Mouse (Mus musculus) mouse embryonic stem cell (cell line): Measurements from ENCODE around the gene Prox2.

Experiments used
- in situ Hi-C, 2 experiments: fragments of 300-500 bp; cut with MboI; formaldehyde crosslinking; loops; 1 replicate in 1 of 2; 3 replicates in 1 of 2; pipeline ENCODE4 v1.14.3; 2019 to 2020; ENCODE audit warnings: low sequenced_read_pairs in 2 of 2, low pct_unique_long_range_greater_than_20kb in 1 of 2, mixed read lengths in 1 of 2; ENCODE audit not compliant: unreplicated experiment in 1 of 2

Prox2 gene

DNA sequence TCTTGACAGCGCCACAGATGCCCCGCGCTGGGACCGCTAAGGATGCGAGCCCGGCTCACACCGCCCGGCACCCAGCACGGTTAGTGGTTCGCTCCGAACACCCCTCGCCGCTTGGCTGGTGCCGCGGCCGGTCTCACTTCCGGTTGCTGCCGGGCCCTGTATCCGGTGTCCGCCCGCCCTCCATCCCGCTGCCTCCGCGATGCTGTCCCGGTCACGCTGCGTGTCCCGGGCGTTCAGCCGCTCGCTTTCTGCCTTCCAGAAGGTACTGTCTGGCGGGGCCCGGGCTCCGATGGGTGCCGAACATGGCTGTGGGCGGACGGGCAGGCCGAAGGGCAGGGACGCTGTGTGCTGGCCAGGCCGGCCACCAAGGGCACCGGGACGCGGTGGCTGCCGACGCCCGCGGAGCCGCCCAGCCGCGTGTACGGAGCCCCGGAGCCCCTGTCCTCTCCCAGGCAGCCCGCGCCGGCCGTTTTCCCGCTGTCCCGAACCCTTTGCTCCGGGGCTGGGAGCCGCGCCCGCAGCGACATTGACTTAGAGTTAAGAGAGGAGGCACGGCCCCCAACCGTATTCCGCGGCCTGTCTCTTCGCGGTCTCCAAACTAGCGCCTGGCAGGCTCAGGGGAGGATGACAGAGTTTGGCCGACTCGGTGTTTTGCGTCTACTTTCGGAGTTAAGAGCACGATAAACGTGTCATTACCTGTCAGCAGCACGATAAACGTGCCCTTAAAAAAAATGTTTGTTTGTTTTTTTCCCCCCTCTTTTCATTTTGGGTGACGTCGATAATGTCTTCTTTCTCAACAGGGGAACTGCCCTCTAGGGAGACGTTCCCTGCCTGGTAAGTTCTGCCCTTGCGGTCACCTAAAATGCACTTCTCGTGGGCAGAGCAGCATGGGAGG lies at the start of gene Prox2, which contains the start of gene Dlst:
TSS of gene Prox2 (minus strand) at position 62 of the 895 bp plus-strand sequence.
TSS of gene Dlst (plus strand) at position 136 of the 895 bp plus-strand sequence.
- in situ Hi-C loops: no loop called here

DNA sequence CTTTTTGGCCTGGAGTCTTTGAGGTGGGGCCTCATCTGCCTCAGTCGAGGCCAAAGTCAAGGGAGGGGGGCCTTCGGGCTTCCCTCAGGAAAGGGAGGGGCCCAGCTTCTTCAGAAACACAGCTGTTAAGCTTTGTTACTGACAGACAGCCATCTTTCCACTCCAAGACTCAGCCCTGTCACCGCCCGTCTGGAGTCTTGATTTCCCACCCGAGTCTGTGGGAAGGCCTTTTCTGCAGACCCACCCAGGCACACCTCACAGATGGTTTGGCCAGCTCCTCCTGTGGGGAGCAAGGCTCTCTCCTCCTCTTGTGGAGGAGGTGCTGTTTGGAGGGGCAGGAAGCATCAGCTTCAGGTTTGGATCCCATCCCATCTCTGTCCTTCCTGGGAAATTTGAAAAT lies 49.0 kb upstream of the Prox2 start:
- in situ Hi-C loops: no loop called here

DNA sequence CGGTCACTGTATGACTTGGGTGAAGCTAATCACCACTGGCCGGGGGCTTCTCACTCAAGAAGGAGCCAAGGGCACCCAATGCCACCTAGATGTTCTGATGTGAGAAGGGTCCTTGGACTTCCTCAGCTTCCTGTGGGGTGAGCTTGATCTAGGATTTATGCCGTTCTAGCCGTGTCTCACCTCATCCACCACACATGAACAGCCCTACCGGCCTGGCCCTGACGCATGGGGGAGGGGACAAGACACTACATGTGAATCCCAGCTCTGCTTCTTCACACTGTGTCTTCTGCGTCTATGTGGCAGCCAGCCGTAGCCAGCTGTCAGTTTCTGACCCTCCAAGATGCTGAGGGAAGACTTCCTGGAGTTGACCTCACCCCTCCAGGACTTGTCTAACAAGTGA lies 48.2 kb upstream of the Prox2 start:
- in situ Hi-C loops: no loop called here

DNA sequence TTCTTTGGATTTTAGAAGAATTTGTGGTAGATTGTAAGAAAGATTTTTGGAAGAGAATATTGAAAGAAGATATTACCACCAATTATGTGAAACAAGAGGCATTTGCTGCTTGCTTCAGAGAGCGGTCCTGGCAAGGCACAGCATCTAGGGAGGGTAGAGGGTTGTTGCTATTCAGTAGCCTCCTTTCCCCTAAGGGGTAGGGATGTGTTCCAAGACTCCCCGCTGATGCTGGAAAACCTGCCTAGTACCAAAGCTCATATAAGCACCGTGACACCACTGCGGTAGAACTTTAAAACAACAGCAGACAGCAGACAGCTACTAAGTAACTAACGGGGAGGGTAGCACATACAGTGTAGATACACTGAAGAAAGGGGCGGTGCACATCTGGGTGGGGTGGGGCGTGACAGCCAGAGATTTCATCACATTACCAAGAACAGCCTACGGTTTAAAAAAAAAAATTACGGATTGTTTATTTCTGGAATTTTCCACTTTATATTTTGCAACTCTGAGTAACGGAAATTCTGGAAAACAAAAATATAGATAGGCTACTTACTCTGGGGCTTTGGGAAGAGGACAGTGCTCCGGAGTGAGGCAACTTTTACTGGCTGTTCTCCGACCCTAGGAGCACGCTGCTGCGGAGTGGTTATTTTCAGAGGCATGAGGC lies 47.4 kb upstream of the Prox2 start:
- in situ Hi-C loops: no loop called here

DNA sequence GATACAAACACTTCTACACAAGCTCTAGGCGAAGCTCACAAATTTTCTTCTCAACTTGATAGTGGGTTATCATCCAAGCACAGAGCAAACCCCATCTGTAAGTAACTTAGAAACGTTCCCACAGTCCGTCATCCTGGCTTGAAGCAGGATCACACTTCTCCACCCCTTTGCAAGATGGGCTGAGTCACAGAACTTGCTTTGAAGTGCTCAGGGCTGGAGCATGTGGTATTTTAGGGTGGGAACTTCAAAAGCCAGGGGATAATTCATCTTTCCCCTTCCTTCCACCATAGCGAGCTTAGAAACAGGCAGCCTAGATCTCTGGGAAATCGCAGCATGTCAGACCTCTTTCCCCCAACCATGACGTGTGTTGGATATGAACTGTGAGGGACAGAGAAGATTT lies 45.8 kb upstream of the Prox2 start:
- in situ Hi-C loops: no loop called here

DNA sequence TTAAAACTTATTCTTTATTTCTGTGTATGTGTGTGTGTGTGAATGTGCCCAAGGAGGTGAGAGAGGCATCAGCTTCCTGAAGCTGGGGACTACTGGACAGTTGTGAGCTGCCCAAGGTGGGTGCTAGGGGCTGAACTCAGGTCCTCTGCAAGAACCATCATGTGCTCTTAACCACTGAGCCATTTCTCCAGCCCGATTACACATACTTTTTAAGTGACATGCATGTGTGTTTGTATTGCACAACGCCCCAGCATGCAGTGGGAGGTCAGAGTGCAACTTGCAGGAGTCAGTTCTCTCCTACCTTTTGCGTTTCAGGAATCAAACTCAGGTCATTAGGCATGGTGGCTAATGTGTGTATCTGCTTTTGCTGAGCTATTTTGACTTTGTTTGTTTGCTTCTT lies 42.5 kb upstream of the Prox2 start:
- in situ Hi-C loops: no loop called here

DNA sequence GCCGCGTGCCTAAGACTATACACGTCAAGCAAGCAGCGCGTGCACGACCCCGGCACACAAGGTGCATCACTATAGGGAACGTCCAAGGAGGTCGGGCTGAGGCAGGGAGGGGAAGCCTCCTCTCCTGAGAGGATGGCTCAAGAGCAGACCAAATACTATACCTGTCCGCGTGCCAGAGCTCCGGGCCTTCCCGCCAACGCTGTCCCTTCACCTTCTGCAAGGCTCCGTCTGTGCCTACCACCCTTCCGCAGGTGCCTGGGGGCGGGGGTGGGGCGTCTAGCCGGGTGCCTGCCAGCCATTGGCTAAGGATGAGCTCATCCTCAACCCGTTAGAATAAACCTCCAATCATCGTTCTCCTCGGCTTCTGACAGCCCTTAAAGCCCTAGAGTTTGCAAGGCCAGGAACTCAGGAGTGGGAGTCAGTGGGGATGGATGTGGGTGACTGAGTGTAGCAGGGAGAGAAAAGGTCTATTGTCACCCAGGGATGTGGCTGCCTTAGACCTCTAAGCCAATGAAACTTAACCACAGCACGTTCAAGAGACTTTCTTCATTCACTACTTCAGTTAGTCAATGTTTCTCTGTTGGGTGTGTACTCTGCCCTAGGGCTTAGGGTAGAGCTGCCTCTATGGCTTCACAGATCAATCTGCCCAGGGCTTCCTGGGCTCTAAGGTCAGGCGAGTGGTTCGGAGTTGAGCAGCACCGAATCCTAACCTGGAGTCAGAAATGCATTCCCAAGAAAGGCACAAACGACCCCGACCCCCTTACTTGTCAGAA lies 40.6 kb upstream of the Prox2 start, which contains the start of gene Rps6kl1:
TSS of gene Rps6kl1 (minus strand) at position 263 of the 773 bp plus-strand sequence.
- in situ Hi-C loops: no loop called here

DNA sequence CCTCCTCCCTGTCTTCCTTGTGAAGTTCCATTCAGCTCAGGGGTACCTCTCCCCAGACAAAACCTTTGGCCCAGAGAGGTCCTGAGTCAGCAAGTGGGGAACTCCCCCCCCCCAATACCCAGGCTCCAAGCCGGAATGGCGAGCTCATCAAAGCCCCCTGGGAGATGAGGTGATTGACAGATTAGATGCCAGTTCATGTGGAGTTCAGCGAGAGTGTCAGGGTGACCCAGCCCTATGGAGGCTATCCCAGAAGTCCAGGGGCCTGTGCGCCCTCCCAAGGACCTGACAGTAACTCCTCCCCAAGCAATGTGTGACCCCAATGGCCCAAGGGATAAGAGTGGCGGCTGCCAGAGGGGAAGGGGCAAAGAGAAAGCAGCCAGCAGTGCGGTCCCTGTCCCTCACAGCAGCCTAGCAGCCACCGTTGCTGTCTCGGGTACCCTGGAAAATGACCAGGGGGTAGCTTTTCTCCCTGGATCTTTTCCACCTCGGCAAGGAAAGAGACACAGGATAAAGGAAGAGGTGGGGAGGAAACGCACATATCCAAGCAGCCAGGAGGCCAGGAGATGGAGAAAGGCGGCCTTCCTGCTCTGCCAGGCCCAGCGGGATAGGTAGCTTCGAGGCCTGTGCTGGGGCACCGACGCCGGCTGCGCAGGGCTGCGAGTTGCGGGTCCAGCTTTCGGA lies 39.9 kb upstream of the Prox2 start:
- in situ Hi-C loops: no loop called here

DNA sequence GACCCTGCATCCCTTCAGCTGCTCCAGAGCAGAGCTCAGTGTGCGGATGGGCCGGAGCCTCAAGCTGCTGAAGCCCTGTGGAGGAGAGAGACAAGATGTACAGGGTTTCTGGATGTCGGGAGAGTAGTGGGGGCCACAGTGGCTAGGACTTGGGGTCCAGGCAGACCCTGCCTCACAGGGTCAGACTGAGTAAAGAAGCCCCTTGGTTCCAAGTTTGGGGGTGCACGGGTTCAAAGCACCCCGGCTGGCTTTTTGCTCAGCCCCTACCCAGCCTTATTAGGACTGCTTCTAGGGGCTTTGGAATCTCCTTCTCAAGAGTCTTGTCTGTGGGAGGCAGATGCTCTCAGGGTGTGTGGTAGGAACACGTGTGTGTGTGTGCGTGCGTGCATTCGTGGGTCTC lies 36.3 kb upstream of the Prox2 start:
- in situ Hi-C loops: loop anchor here (10.0 kb wide), 2 partner anchors 138 to 148 kb away; partner anchors contain the start of genes Acyp1 (in 1 of the 2) and Zc2hc1c (in 1 of the 2)

DNA sequence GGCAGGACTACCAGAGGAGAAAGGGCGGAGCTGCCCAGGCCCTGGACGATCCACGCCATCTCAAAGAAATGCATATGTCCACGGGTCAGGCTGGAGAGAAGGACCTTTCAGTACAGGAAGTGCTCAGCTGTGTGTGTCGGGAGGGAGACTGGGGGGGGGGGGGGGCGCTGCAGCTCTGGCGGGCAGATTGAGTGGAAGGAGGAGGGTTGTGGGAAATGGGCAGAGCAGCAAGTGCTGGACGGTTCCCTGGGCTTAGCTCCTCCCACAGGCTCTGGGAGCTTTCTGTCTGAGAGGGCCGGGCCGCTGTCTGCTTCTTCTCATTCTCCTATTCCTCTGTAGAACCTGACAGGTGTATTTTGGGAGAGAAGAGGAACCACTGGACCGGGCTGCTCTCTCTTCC lies 35.8 kb upstream of the Prox2 start:
- in situ Hi-C loops: loop anchor here (10.0 kb wide), 2 partner anchors 138 to 148 kb away; partner anchors contain the start of genes Acyp1 (in 1 of the 2) and Zc2hc1c (in 1 of the 2)

DNA sequence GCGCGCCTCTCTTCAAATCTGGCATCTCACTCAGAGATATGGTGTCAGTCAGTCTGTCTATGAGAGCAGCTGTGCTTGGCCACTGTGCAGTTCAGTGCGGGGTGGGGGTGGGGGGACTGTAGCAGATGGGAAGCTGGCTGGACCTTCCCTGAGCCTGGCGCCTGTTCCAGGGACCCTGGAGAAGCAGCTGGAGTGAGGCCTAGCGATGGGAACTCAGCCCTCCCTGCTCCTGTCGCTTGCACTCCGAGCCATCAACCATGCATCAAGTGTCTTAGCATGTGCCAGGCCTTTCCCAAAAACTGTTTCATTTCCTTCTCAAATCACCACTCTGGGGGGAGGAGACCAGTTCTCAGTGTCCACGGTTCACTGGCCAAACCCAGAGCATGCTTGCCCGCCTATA lies 35.1 kb upstream of the Prox2 start:
- in situ Hi-C loops: loop anchor here (10.0 kb wide), 2 partner anchors 139 to 149 kb away; partner anchors contain the start of genes Acyp1 (in 1 of the 2) and Zc2hc1c (in 1 of the 2)

DNA sequence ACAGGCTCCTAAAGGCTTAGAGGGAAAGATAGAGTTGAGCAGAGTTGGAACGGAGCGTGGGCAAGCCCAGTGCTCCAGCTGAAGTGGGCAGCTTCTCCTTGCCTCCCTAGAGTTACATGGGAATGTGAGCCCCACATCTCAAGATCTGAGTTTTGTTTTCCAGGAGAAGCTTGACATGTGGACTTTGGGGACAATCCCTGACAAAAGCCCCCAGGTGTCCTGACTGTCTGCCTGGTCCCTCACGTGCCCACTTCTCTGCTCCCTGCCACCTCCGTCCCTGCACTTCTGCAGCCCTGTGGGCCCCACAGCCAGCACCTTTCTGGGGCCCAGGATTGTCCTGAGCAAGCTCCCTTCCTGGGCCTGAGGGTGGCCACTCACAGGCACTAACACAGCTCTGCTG lies 34.3 kb upstream of the Prox2 start:
- in situ Hi-C loops: loop anchor here (10.0 kb wide), 2 partner anchors 140 to 150 kb away; partner anchors contain the start of genes Acyp1 (in 1 of the 2) and Zc2hc1c (in 1 of the 2)

DNA sequence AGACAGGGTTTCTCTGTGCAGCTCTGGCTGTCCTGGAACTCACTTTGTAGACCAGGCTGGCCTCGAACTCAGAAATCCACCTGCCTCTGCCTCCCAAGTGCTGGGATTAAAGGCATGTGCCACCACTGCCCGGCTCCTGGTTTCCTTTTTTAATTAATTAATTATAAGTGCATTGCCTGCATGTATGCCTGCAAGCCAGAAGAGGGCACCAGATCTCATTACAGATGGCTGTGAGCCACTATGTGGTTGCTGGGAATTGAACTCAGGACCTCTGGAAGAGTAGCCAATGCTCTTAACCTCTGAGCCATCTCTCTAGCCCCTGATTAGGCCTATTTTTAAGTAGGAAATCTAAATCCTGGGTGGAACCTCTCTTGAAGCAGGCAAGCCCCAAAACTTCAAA lies 33.7 kb upstream of the Prox2 start:
- in situ Hi-C loops: loop anchor here (10.0 kb wide), 2 partner anchors 141 to 151 kb away; partner anchors contain the start of genes Acyp1 (in 1 of the 2) and Zc2hc1c (in 1 of the 2)

DNA sequence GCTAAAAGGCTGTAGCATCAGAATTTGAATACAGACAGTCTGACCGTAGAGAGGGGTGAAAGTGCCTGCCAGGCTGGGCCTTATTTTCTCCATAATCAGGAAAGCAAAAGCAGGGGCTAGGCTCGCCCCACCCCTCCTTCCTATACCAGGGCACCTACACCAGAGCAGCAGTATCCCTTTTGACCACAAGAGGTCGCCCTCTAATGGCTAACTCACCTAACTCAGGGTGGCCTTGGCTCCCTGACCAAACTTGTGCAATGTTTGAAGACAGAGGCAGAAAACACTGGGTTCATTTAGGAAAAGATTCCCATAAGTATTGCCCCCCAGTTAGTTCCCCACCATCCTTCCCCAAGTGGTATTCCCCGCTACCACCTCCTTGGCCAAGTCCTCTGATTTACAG lies 32.2 kb upstream of the Prox2 start:
- in situ Hi-C loops: loop anchor here (10.0 kb wide), 2 partner anchors 142 to 152 kb away; partner anchors contain the start of genes Acyp1 (in 1 of the 2) and Zc2hc1c (in 1 of the 2)

DNA sequence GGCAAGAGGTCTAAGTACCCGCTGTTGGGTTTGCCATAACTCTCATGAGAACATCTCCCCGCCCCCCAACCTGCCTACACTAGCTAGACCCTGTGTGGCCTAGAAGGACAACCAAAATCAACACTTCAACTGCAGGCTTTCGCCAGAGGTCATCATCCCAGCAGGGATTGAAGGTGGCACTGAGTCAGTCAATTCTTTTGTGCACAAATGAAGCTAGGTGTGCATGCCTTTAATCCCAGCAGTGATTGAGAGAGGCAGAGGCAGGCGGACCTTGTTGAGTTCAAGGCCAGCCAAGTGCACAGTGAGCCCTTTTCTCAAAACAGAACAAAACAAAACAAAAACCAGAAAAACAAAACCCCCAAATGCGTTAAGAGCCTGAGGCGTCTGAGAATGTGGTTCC lies 30.5 kb upstream of the Prox2 start:
- in situ Hi-C loops: loop anchor here (10.0 kb wide), 2 partner anchors 144 to 154 kb away; partner anchors contain the start of genes Acyp1 (in 1 of the 2) and Zc2hc1c (in 1 of the 2)

DNA sequence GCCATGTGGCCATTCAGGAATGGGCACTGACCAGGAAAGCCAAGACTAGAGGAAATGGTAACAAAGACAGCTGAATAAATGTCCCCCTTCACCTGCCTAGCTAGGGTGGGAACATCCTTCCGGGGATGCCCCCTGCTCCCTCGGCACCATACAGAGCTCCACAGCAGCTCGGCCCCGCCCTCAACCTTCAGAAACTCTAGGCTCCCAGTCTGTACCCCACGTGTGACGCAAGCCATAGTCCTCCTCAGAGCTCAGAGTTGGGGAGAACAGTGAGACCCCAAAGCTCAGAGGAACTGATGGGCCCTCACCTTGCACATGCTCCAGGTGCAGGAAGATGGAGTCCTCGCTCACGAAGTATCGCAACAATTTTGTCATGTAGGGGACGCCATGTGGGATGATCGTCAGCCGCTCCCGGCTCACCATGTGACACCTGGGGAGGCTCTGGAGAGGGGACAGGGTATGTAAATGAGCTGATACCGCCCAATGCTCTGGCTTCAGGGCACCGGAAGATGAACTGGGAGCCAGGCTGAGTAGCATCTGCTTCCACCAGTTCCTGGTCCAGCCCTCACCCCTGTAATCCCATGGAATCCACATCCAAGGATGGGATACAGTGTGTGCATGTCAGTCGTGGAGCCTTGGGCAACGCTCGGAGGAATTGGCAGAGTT lies 29.6 kb upstream of the Prox2 start:
- in situ Hi-C loops: loop anchor here (10.0 kb wide), 2 partner anchors 145 to 155 kb away; partner anchors contain the start of genes Acyp1 (in 1 of the 2) and Zc2hc1c (in 1 of the 2)

DNA sequence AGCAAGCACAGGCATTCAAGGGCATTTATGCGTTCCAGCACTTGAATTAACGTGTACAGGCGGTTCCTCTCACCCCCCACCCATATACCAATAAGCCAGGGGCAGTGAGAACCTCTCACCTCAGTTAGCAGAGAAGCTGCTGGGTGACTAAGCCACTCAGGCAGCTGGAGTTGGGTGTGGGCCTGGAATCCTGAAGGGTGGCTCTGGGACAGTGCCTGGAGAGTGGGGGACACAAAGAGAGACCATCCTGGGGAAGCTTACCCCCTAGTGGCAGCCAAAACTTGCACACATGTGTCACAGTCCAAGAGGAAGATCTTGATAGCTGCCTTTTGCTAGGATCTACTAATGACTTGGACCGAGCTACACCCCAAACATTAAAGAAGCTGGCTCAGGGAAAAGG lies 26.1 kb upstream of the Prox2 start:
- in situ Hi-C loops: no loop called here
